30 mouse cellular contexts compared by ENCODE assay signal in genomic region chr4:106621428-106621827, GRCm38 (mm10). TPM values are rescaled to one million over a fixed set of nuclear protein-coding genes. Genes with fewer than 3 reads are reported as not detected.
DNase-seq lines count a peak whose midpoint lies in the region; ATAC-seq and TF ChIP-seq lines count a peak whose summit lies in the region.
"Had no signal": no experiment of that assay in that cellular context is flagged by ENCODE, and none has a peak within 500 bp of the region (broad histone marks: within the 10 kb centered on the region; RNA-seq: fewer than 3 reads in every experiment).

No protein-coding gene starts in this region.

- 0 out of 2 replicates have a peak overlapping the region, but pooled peaks have one; percentile 52 for H3K4me3 ChIP-seq in intestine, postnatal 0 days (ENCODE audit: low read depth, low read length)
- H3K4me3 ChIP-seq in stomach, postnatal 0 days (ENCODE audit: low read depth, low read length): no peak overlapping the region
- no peak overlapping the region for H3K4me3 ChIP-seq in midbrain, embryonic 11.5 days (ENCODE audit: low read depth, low read length)
- H3K4me3 ChIP-seq: embryonic facial prominence, embryonic 10.5 days; forebrain, embryonic 12.5 days; liver, embryonic 12.5 days; midbrain, embryonic 15.5 days had no signal

- peak; percentile 75 for DNase-seq in kidney, adult 9 months
- no peak for DNase-seq in kidney, postnatal 4 days
- DNase-seq in kidney, postnatal 36 days: peak; percentile 70 to 76
- peak; percentile 27 for DNase-seq in stomach, postnatal 0 days (ENCODE audit: low spot score)
- DNase-seq in midbrain, embryonic 11.5 days (ENCODE audit: low spot score, missing footprints): no peak
- no peak for DNase-seq in right cerebral cortex, adult 2 months (ENCODE audit: low spot score in 2 of 2)
- DNase-seq: B cell, adult 2 months; cerebellum, adult 2 months; cerebellum, postnatal 25 days; forebrain, postnatal 0 days; gastrocnemius, postnatal 10 days; heart, postnatal 14 days; layer of hippocampus, postnatal 36 days; liver, postnatal 0 days; right cerebral cortex, postnatal 4 days; thymus, postnatal 25 days had no signal

- H3K9ac ChIP-seq in intestine, postnatal 0 days (ENCODE audit: low read depth, low read length): 0 out of 2 replicates have a peak overlapping the region, but pooled peaks have one; percentile 63
- H3K9ac ChIP-seq in stomach, postnatal 0 days (ENCODE audit: low read length): no peak overlapping the region
- H3K9ac ChIP-seq in midbrain, embryonic 11.5 days (ENCODE audit: low read length): no peak overlapping the region
- H3K9ac ChIP-seq: embryonic facial prominence, embryonic 15.5 days; forebrain, embryonic 12.5 days; forebrain, postnatal 0 days; liver, embryonic 12.5 days; liver, postnatal 0 days; midbrain, embryonic 15.5 days had no signal

- peak overlapping the region; percentile 97 for H3K27ac ChIP-seq in intestine, postnatal 0 days (ENCODE audit: low read depth, low read length)
- peak overlapping the region; percentile 69 for H3K27ac ChIP-seq in stomach, postnatal 0 days (replicated peaks)
- H3K27ac ChIP-seq in midbrain, embryonic 11.5 days (ENCODE audit: low read depth, low read length): no peak overlapping the region
- H3K27ac ChIP-seq: embryonic facial prominence, embryonic 10.5 days; forebrain, embryonic 12.5 days; hindbrain, embryonic 10.5 days; liver, embryonic 12.5 days; macrophage; midbrain, embryonic 15.5 days had no signal

- H3K4me2 ChIP-seq in intestine, postnatal 0 days (replicated peaks; ENCODE audit: low read depth): peak overlapping the region; percentile 74
- no peak overlapping the region for H3K4me2 ChIP-seq in stomach, postnatal 0 days (replicated peaks; ENCODE audit: low read depth)
- no peak overlapping the region for H3K4me2 ChIP-seq in midbrain, embryonic 11.5 days
- H3K4me2 ChIP-seq: forebrain, embryonic 12.5 days; liver, embryonic 12.5 days; midbrain, embryonic 15.5 days had no signal

- ATAC-seq in intestine, postnatal 0 days: peak; percentile 75
- peak; percentile 41; the same call in 1 of the 2 replicates for ATAC-seq in stomach, postnatal 0 days (ENCODE audit: low FRiP score, low TSS enrichment)
- no peak for ATAC-seq in midbrain, embryonic 11.5 days (ENCODE audit: low FRiP score)
- ATAC-seq: activated CD4-positive, CD25-positive, alpha-beta regulatory T cell, adult 4 months; forebrain, postnatal 0 days; hindbrain, embryonic 16.5 days; liver, embryonic 12.5 days; midbrain, embryonic 15.5 days had no signal

- WGBS in intestine, postnatal 0 days: 31% methylated on average over 3 of the region's 3 CpGs
- WGBS in stomach, postnatal 0 days: 47% methylated on average over 3 of the region's 3 CpGs
- 75% methylated on average over 3 of the region's 3 CpGs for WGBS in midbrain, embryonic 11.5 days

- no peak for TF ChIP-seq EP300 in stomach, postnatal 0 days (optimal IDR thresholded peaks at IDR 0.05)

- TF ChIP-seq CTCF in intestine, postnatal 0 days (IDR thresholded peaks at IDR 0.05; ENCODE audit: low read depth): no peak
- TF ChIP-seq CTCF in stomach, postnatal 0 days (IDR thresholded peaks at IDR 0.05; ENCODE audit: low read depth): no peak

- no peaks in the 10 kb centered on the region for H3K36me3 ChIP-seq in intestine, postnatal 0 days (ENCODE audit: control insufficient read depth, insufficient read depth)
- H3K36me3 ChIP-seq in stomach, postnatal 0 days (ENCODE audit: control insufficient read depth, insufficient read depth, low read length): no peaks in the 10 kb centered on the region
- no peaks in the 10 kb centered on the region for H3K36me3 ChIP-seq in midbrain, embryonic 11.5 days (ENCODE audit: control insufficient read depth, insufficient read depth, low read length)
- H3K36me3 ChIP-seq: embryonic facial prominence, embryonic 10.5 days; embryonic facial prominence, embryonic 15.5 days; forebrain, embryonic 12.5 days; hindbrain, embryonic 10.5 days; liver, embryonic 12.5 days; midbrain, embryonic 15.5 days had no signal

- H3K27me3 ChIP-seq in intestine, postnatal 0 days (replicated peaks; ENCODE audit: control insufficient read depth, insufficient read depth, low read length): no peaks in the 10 kb centered on the region
- H3K27me3 ChIP-seq in stomach, postnatal 0 days (ENCODE audit: control insufficient read depth, insufficient read depth, low read length): no peaks in the 10 kb centered on the region
- peaks cover 21% of the 10 kb centered on the region for H3K27me3 ChIP-seq in midbrain, embryonic 11.5 days (ENCODE audit: control insufficient read depth, insufficient read depth, low read length)

- H3K9me3 ChIP-seq in intestine, postnatal 0 days (ENCODE audit: control insufficient read depth): no peaks in the 10 kb centered on the region
- no peaks in the 10 kb centered on the region for H3K9me3 ChIP-seq in stomach, postnatal 0 days (ENCODE audit: control insufficient read depth, low read length)
- no peaks in the 10 kb centered on the region for H3K9me3 ChIP-seq in midbrain, embryonic 11.5 days (ENCODE audit: control insufficient read depth, low read length)
- H3K9me3 ChIP-seq: embryonic facial prominence, embryonic 10.5 days; embryonic facial prominence, embryonic 15.5 days; forebrain, embryonic 12.5 days; hindbrain, embryonic 10.5 days; liver, embryonic 12.5 days; midbrain, embryonic 15.5 days had no signal

- H3K4me1 ChIP-seq in intestine, postnatal 0 days (replicated peaks; ENCODE audit: control insufficient read depth, insufficient read depth, low read length): 0 out of 2 replicates have a peak, but pooled peaks cover 10% of the 10 kb centered on the region
- no peaks in the 10 kb centered on the region; the same call in 1 of the 2 replicates for H3K4me1 ChIP-seq in stomach, postnatal 0 days (replicated peaks; ENCODE audit: control insufficient read depth, insufficient read depth)
- peaks cover 4% of the 10 kb centered on the region; the same call in 1 of the 2 replicates for H3K4me1 ChIP-seq in midbrain, embryonic 11.5 days (ENCODE audit: control insufficient read depth, insufficient read depth, low read length)

RNA-seq across cellular contexts. Expression of gene Ttc22, which starts 0.8 kb away (rescaled TPM):
- polyA plus RNA-seq in intestine, postnatal 0 days (2015; fragmentation: Nextera tagmentation; extraction: Ambion mirVana): 61.9 and 66.4 TPM in 2 replicates
- 26.9 and 28.2 TPM in 2 replicates for polyA plus RNA-seq in stomach, postnatal 0 days (2015; fragmentation: Nextera tagmentation; extraction: Ambion mirVana)
- polyA plus RNA-seq in midbrain, embryonic 11.5 days (2014; fragmentation: Nextera tagmentation; extraction: Ambion mirVana): not detected in 2 replicates
- polyA plus RNA-seq: activated CD4-positive, CD25-positive, alpha-beta regulatory T cell, adult 4 months; adrenal gland, adult 2 months; embryonic facial prominence, embryonic 10.5 days; hindbrain, embryonic 10.5 days; liver, postnatal 0 days; macrophage had no signal

RNA-seq across cellular contexts. Expression of gene Lexm, which starts 4.4 kb away (rescaled TPM):
- polyA plus RNA-seq in intestine, postnatal 0 days (2015; fragmentation: Nextera tagmentation; extraction: Ambion mirVana): not detected in 2 replicates
- polyA plus RNA-seq in stomach, postnatal 0 days (2015; fragmentation: Nextera tagmentation; extraction: Ambion mirVana): 0.08 TPM in 1 of 2 replicates, not detected in the other
- 0.18 and 0.25 TPM in 2 replicates for polyA plus RNA-seq in midbrain, embryonic 11.5 days (2014; fragmentation: Nextera tagmentation; extraction: Ambion mirVana)
- polyA plus RNA-seq: activated CD4-positive, CD25-positive, alpha-beta regulatory T cell, adult 4 months; adrenal gland, adult 2 months; brain, embryonic 14.5 days; forebrain, postnatal 0 days; heart, embryonic 14.5 days; hindbrain, embryonic 16.5 days; limb, embryonic 14.5 days; liver, postnatal 0 days; macrophage; midbrain, embryonic 15.5 days had no signal

RNA-seq across cellular contexts. Expression of gene Pars2, which starts 29.4 kb away (rescaled TPM):
- 6.7 TPM in 2 replicates for polyA plus RNA-seq in intestine, postnatal 0 days (2015; fragmentation: Nextera tagmentation; extraction: Ambion mirVana)
- 5.9 and 7.3 TPM in 2 replicates for polyA plus RNA-seq in stomach, postnatal 0 days (2015; fragmentation: Nextera tagmentation; extraction: Ambion mirVana)
- 11.4 and 12.4 TPM in 2 replicates for polyA plus RNA-seq in midbrain, embryonic 11.5 days (2014; fragmentation: Nextera tagmentation; extraction: Ambion mirVana)

RNA-seq across cellular contexts. Expression of gene Ttc4, which starts 57.3 kb away (rescaled TPM):
- polyA plus RNA-seq in intestine, postnatal 0 days (2015; fragmentation: Nextera tagmentation; extraction: Ambion mirVana): 29.7 and 35.0 TPM in 2 replicates
- polyA plus RNA-seq in stomach, postnatal 0 days (2015; fragmentation: Nextera tagmentation; extraction: Ambion mirVana): 25.5 and 27.8 TPM in 2 replicates
- polyA plus RNA-seq in midbrain, embryonic 11.5 days (2014; fragmentation: Nextera tagmentation; extraction: Ambion mirVana): 87.9 and 97.3 TPM in 2 replicates

Comparison
In these comparisons a context has a peak if more than half of its experiments do, and no peak if none do; other contexts are left out.
1. DNase-seq: peak in kidney, adult 9 months (single experiment), kidney, postnatal 36 days (2 of 2) and stomach, postnatal 0 days (single experiment); none in kidney, postnatal 4 days (0 of 2), midbrain, embryonic 11.5 days (single experiment) and right cerebral cortex, adult 2 months (0 of 2).
2. RNA of gene Ttc22, which starts 0.8 kb away (polyA plus RNA-seq): 61.9 to 66.4 TPM in intestine, postnatal 0 days and 26.9 to 28.2 TPM in stomach, postnatal 0 days; not detected in midbrain, embryonic 11.5 days; every median in the first group is over 10 times any median in the second.